In genomic region chr6:82767734-82768586, GRCm38 (mm10) we compare ENCODE assay signal across 25 mouse cellular contexts.
"Had no signal": no experiment of that assay in that cellular context is flagged by ENCODE, and none has a peak within 500 bp of the region (broad histone marks: within the 10 kb centered on the region; RNA-seq: fewer than 3 reads in every experiment).

No protein-coding gene starts in this region.

- H3K9ac ChIP-seq: heart, embryonic 13.5 days; heart, embryonic 15.5 days; hindbrain, embryonic 13.5 days; hindbrain, embryonic 15.5 days; kidney, embryonic 15.5 days; limb, embryonic 12.5 days; liver, embryonic 14.5 days had no signal

- H3K4me2 ChIP-seq: heart, embryonic 11.5 days; heart, embryonic 13.5 days; heart, embryonic 15.5 days; hindbrain, embryonic 13.5 days; hindbrain, embryonic 15.5 days; kidney, embryonic 15.5 days; limb, embryonic 12.5 days; liver, embryonic 11.5 days had no signal

- H3K27ac ChIP-seq: heart, embryonic 13.5 days; heart, embryonic 15.5 days; hindbrain, embryonic 13.5 days; hindbrain, embryonic 15.5 days; hindbrain, postnatal 0 days; kidney, embryonic 15.5 days; kidney, postnatal 0 days; layer of hippocampus, adult 2 months; left cerebral cortex, adult 2 months; limb, embryonic 10.5 days; limb, embryonic 12.5 days; liver, embryonic 14.5 days had no signal

- DNase-seq: gastrocnemius, postnatal 10 days; gastrocnemius, postnatal 36 days; heart, adult 11 months; heart, postnatal 14 days; heart, postnatal 36 days; kidney, adult 11 months; kidney, adult 2 months; kidney, adult 9 months; kidney, postnatal 25 days; kidney, postnatal 4 days; liver had no signal

- H3K36me3 ChIP-seq: heart, embryonic 13.5 days; heart, embryonic 15.5 days; hindbrain, embryonic 13.5 days; hindbrain, embryonic 15.5 days; kidney, embryonic 15.5 days; limb, embryonic 12.5 days had no signal

- H3K27me3 ChIP-seq: heart, embryonic 13.5 days; heart, embryonic 15.5 days; hindbrain, embryonic 15.5 days; kidney, embryonic 15.5 days; limb, embryonic 12.5 days had no signal

- H3K4me3 ChIP-seq: heart, embryonic 13.5 days; heart, embryonic 15.5 days; hindbrain, embryonic 13.5 days; hindbrain, embryonic 15.5 days; kidney, embryonic 15.5 days; layer of hippocampus, adult 2 months; left cerebral cortex, adult 2 months; limb, embryonic 10.5 days; limb, embryonic 12.5 days had no signal
